16 mouse cellular contexts compared by ENCODE assay signal in genomic region chr11:17107359-17107758, GRCm38 (mm10). TPM values are rescaled to one million over a fixed set of nuclear protein-coding genes. Genes with fewer than 3 reads are reported as not detected.
DNase-seq lines count a peak whose midpoint lies in the region.
"Had no signal": no experiment of that assay in that cellular context is flagged by ENCODE, and none has a peak within 500 bp of the region (broad histone marks: within the 10 kb centered on the region; RNA-seq: fewer than 3 reads in every experiment).

No protein-coding gene starts in this region.

- intact Hi-C loops in left cerebral cortex, postnatal 36 days (cut with DNase I) = no loop called here
- intact Hi-C loops in left cerebral cortex, postnatal 10 days (cut with DNase I) = no loop called here

- DNase-seq in frontal cortex, adult 2 months (ENCODE audit: extremely low spot score in 1 of 2, low spot score in 1 of 2) = peak; percentile 22 to 27
- no peak for DNase-seq in frontal cortex, postnatal 25 days (ENCODE audit: low spot score in 2 of 2)
- peak; percentile 31 for DNase-seq in kidney, postnatal 14 days
- no peak for DNase-seq in kidney, postnatal 4 days
- peak; percentile 34 to 52 for DNase-seq in left cerebral cortex, postnatal 36 days (ENCODE audit: low spot score in 2 of 2)
- DNase-seq in left cerebral cortex, postnatal 10 days (ENCODE audit: extremely low spot score in 1 of 2, low spot score in 2 of 2) = no peak
- no peak for DNase-seq in adrenal gland, adult (ENCODE audit: inconsistent age in 2 of 2, low spot score in 1 of 2)
- DNase-seq: adrenal gland, postnatal 14 days; cerebellum, adult 18-20 months; cerebellum, adult 9-11 months; cerebellum, postnatal 36 days; gastrocnemius, postnatal 10 days; heart, adult 18-20 months; heart, postnatal 10 days; heart, postnatal 4 days had no signal

RNA-seq across cellular contexts. Expression of gene Ppp3r1, which starts 51.7 kb away (rescaled TPM):
- 411 and 441 TPM in 2 replicates for polyA plus RNA-seq in frontal cortex, adult 2 months (2012; rRNA removed)
- total RNA-seq in left cerebral cortex, postnatal 36 days (2021) = 100 to 1,000 TPM; 705 to 781 TPM
- total RNA-seq in left cerebral cortex, postnatal 10 days (2021) = 100 to 1,000 TPM; 455 to 477 TPM

RNA-seq across cellular contexts. Expression of gene Plek, which starts 55.2 kb away (rescaled TPM):
- 7.4 and 8.5 TPM in 2 replicates for polyA plus RNA-seq in frontal cortex, adult 2 months (2012; rRNA removed)
- total RNA-seq in left cerebral cortex, postnatal 36 days (2021) = 1 to 10 TPM; 6.0 to 7.6 TPM
- total RNA-seq in left cerebral cortex, postnatal 10 days (2021) = 1 to 10 TPM; 5.4 to 5.5 TPM

RNA-seq across cellular contexts. Expression of gene Cnrip1, which starts 56.0 kb away (rescaled TPM):
- 125 and 128 TPM in 2 replicates for polyA plus RNA-seq in frontal cortex, adult 2 months (2012; rRNA removed)
- 100 to 1,000 TPM in 1 of 2 experiments, 10 to 100 TPM in 1; 99.5 to 105 TPM for total RNA-seq in left cerebral cortex, postnatal 36 days (2021)
- total RNA-seq in left cerebral cortex, postnatal 10 days (2021) = 100 to 1,000 TPM; 192 to 198 TPM
- total RNA-seq: MEL had no signal

Comparison
In these comparisons a context has a peak if more than half of its experiments do, and no peak if none do; other contexts are left out.
1. DNase-seq: peak in frontal cortex, adult 2 months (2 of 2), kidney, postnatal 14 days (single experiment) and left cerebral cortex, postnatal 36 days (2 of 2); none in frontal cortex, postnatal 25 days (0 of 2), kidney, postnatal 4 days (0 of 2), left cerebral cortex, postnatal 10 days (0 of 2) and adrenal gland, adult (0 of 2).